Mouse (Mus musculus) 3134 (cell line): ENCODE results near the gene Selplg.
"Not testable (repeated sequence)": the region's sequence is repeated elsewhere in the genome, so short reads cannot be mapped to it uniquely, and the experiment has no call there.

Experiments
- DNase-seq: peaks from one replicate; pipeline ENCODE4 v3.0.0-alpha.2; 2011; ENCODE audit warnings: low spot score; ENCODE audit not compliant: insufficient read length; ENCODE audit errors: extremely low read depth

Selplg gene

DNA sequence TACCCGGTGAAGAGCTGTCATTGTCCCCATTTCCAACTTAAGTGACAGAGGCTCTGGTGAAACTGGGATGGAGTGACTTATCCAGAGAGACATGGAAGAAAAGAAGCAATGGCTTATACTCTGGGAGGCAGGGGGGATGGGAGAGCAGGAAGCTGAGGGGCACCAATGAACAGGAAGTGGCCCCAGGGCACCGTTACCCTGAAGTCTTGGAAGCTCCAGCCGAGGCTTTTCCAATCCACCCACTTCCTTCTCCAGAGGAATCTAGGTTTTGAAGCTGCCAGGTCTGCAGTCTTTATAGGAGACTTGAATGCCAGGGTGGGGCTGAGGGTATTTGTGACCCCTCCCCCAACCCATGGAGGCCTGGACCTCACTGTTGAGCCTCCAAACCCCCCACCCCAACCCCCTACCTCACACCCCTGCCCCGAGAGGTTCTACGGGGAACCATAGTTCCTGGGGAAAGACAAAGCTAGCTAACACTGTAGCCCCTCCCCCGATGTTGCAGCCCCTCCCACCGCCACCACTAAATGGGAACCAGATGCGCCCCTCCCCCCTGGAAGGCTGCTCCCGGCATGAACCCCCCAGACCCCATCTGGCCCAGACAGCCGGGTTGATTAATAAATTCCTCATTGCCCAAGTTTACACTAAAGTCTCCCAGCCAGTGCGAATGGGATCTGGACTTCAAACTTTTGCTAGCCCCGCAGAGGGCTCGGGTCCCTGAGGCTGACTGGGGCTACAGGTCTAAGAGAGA lies 35.9 kb downstream of the Selplg start:
- DNase-seq: no peak

DNA sequence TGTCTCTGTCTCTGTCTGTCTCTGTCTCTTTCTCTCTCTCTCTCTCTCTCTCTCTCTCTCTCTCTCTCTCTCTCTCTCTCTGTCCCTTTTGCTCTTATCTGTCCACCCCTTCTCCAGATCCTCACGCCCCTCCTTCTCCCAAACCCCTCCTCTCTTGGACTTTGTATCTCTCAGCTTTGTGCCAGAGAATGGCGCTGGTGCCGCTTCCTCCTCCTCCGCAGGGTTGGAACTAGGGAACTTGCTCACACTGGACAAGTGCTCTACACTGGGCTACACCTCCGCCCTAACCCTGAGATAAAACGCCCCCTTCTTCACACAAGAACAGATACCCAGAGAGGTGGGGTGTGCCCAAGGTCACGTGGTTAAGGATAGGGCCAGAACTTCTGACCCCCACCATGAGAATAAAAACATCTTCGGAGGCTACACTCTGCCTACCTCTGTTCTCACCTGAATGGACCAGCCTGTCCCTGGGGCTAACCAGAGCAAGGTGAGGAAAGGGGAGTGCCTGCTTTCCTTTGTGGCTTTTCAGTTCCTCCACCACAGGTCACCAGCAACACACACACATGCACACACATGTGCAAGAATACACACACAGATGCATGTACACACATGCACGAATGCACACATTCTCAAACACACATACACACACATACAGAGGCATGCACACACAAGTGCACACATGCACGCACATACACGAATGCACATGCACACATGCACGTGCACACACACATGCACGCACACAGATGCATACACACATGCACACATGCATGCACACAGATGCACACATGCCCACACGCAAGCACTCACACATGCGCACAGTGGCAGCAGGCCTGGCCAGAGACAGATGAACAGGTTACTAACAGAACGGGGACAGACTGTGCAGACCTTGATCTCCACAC lies 41.0 kb downstream of the Selplg start:
- no peak for DNase-seq

DNA sequence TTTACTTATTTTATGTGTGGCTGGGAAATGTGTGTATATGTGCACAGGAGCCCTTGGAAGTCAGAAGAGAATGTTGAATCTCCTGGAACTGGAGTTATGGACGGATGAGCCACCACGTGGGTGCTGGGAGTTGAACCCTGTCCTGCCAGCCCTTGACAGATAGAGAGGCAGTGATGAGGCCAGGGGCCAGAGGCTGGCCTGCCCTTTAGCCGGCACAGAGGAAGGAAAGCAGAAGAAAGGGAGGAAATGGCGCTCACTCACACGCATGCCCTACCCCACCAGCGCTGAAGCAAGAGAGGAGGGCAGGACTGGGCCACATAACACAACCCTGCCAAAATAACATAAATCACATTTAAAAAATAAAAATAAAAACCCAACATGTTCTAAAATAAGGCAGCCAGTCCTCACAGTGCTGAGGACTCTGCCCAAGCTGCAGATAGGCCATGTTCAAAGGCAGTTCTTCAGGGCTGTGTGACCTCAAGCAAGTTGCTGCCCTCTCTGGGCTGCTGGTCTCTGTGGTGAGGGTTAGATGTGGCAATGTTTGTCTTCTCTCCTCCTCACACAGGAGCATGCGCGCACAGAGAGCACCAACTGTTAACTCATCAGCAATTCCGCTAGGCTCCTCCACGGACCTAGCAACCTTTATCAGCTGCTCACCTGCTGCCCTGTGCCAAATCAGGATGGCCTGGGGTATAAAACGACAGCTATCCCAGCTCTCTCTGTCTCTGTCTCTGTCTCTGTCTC lies 41.8 kb downstream of the Selplg start:
- DNase-seq: no peak

DNA sequence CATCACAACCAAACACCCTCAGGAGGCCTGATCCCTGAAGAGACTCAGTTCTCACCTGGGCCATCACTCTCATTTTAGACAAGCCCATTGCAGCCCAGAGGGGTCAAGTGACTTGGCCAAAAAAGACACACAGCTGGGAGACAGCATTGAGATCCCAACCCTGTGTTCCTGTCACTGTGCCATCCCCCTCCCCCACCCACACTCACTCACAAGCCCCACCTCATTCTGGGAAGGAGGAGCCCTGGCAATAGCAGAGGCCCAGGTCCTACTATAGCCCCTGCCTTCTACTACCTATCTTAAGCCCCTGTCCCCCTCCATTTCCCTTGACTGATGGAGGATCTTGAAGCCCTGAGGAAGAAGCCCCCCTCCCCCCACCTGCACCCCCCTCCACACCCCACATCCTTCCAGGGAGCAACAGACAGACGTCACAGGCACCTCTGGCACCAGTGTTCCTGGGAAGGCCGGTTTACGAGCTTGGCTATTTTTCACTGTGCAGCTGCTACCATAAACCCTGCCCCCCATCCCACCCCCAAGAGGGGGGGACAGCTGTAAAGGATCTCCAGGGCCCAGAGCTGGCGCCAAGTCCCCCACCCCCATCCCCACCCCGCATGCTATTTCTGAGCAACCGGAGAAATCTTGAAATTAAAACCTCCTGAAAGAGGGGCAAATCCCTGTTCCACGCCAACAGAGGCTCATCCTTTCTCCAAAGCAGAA lies 43.2 kb downstream of the Selplg start:
- DNase-seq: no peak

- DNase-seq: no peak
Measured at GRCm38 (mm10) chr5:113788645-113789044, 43.8 kb downstream of the Selplg start.

GRCm38 (mm10) chr5:113786985-113787384 lies 45.5 kb downstream of the Selplg start:
- DNase-seq: no peak

- DNase-seq: not testable (repeated sequence)
Measured at GRCm38 (mm10) chr5:113784104-113784503, 48.3 kb downstream of the Selplg start.

- no peak for DNase-seq
Measured at GRCm38 (mm10) chr5:113783581-113784001, 48.9 kb downstream of the Selplg start.

GRCm38 (mm10) chr5:113782624-113783023 lies 49.8 kb downstream of the Selplg start:
- DNase-seq: no peak

DNA sequence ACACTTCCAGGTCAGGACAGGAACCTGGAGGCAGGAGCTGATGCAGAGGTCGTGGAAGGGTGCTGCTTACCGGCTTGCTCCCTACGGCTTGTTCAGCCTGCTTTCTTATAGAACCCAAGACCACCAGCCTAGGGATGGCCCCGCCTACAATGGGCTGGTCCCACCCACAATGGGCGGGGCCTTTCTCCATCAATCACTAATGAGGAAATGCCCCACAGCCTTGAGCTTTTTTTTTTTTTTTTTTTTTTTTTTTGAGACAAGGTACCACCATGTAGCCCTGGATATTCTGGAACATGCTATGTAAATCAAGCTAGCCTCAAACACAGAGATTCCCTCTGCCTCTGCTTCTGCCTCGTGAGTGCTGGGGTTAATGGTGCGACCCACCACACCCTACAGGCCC lies 50.6 kb downstream of the Selplg start:
- no peak for DNase-seq

- DNase-seq: no peak
Measured at GRCm38 (mm10) chr5:113781254-113781653, 51.2 kb downstream of the Selplg start.

DNA sequence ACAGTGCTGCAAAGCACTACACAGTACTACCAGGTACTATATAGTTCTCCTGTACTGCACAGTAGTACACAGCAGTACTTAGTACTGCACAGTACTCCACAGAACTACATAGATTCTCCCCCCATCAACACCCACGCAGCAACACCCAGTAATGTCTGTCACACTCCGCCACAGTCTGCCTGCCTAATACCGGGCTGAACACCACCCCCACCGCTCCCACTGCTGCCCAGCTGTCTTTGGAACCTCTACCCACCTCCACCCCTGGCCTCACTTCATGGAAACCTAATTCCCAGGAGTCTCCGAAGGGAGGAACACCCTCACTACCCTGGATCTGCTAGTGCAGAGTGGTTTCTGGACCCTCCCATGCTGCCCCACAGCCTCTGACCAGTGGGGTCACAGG lies 51.7 kb downstream of the Selplg start:
- no peak for DNase-seq

GRCm38 (mm10) chr5:113780082-113780752 lies 52.2 kb downstream of the Selplg start:
- DNase-seq: no peak

GRCm38 (mm10) chr5:113779569-113779968 lies 52.9 kb downstream of the Selplg start:
- no peak for DNase-seq

DNA sequence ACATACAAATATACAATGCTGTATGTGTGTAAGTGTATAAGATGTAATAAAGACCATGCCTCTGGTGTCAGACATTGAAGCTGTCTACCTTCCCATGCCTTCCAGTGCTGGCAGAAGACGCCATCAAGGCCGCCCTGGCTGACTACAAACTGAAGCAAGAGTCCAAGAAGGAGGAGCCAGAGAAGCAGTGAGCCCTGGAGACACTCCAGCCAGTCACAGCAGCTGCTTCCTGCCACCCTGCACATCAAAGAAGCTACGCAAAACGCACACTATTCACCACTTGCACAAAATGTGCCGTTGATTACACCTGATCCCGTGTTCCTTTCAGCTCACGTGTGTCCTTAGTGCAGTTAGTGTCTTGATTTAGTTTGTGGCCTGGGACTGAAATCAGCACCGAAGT lies 54.7 kb downstream of the Selplg start:
- DNase-seq: not testable (repeated sequence)

DNA sequence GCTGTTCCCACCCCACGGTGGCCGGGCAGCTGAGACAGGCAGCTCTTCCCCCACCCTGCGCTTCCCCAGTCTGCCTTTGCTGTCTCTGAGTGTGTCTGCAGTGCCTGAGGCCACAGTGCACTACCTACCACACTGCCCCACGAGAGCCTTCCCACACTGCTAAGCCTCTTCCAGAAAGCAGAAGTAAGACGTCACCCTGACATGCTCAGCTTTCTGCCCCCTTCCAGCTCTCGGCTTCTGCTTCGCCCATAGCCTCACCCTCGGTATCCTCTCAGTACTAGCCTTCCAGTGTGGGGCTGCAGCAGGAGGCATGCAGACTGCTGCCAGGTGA lies 55.6 kb downstream of the Selplg start:
- no peak for DNase-seq

- DNase-seq: no peak
Measured at GRCm38 (mm10) chr5:113776128-113776895, 56.1 kb downstream of the Selplg start.

GRCm38 (mm10) chr5:113775585-113775984 lies 56.9 kb downstream of the Selplg start:
- DNase-seq: no peak

DNA sequence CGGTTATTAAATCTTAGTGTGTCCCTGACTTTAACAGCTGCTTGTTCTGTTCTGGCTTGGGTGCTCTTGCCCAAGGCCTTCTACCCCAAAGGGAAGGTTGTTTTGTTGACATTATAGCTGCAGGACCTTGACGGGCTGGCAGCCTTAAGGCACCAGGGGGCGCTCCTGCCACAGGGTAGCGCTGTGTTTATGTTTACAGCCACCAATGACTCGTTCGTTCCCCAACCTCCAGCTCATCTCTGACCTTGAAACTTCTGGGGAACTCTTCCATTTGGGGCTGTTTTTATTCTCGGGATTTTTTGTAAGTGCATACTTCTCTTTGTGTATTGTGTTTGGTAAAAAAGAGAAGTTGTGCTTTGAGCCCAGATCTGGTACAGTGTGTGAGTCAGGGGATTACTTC lies 58.8 kb downstream of the Selplg start:
- DNase-seq: peak; percentile 50
